Mouse (Mus musculus): ENCODE data around the gene Zbtb42.

Zbtb42 gene

DNA sequence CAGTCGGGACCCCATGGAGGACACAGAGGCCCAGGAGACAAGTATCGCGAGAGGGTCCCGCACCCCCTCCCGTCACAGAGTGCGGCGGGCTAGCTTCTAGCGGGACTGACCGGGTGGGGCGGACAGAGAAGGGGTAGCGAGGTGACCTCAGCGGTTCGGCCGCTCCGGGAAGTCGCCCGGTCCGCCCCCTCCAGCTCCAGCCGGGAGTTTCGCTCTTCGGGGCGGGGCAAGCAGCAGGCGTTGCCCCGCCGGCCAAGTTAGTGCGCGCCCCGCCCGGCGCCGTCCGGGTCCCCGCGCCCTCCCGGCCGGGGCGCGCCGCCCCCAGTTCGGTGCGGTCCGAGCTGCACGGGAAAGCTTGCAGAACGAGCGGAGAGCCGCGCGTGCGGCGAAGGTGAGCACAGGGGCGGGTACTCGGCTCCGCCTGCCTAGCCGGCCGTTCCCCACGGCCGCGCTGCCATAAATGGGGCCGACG, at the start of gene Zbtb42:
Gene Zbtb42 (plus strand): TSS at position 274 of the 472 bp plus-strand sequence.
- in situ Hi-C loops (cut with MboI): no loop called here

DNA sequence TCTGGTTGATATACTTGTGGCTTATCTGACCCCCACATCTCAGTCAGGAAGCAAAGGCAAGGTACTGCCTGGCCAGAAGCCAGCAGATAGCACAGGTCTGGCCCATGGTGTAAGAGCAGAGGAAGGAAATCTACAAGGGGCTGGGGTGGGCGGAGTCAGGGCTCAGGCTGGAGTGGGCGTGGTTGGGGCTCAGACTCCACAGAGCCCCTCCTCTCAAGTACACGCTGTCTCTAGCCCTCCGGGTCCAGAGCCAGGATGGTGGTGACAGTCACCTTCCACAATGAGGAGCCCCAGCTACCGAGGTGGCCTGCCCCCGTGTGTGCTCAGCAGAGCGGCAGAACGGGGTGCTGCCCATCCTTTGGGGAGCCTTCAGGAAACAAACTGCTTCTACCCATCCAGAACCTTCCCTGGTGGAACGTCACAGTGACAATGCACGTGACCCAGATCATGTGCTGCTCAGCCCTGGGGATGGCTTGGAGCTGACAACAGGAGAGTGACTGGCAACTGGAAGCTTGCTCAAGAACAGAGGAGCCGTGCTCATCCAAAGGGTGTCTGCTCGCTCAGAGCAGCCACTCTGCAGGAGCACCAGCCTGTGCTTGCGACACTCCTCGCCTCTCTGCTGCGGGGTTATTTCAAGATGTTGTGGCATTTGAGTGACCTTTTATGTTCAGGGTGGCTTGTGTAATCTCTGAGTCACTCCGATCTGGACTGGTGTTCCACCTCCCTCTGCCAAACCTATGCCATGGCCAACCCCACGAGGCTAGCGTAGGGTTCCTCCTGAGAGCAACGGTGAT, 49.5 kb upstream of the Zbtb42 start:
- in situ Hi-C loops (cut with MboI): no loop called here

DNA sequence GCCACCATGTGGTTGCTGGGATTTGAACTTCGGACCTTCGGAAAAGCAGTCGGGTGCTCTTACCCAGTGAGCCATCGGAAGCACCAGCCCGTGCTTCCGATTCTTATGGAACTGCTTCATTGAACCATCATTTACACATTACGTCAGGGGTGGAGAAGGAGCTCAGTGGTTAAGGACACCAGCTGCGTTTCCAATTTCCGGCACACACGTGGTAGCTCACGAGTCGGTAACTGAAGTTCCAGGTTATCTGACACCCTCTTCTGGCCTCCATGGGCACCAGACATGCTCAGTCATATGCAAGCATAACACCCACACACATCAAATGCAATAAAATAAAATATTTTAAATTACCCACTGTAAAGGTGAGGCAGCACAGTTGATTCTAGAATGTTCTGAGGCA, 48.6 kb upstream of the Zbtb42 start:
- in situ Hi-C loops (cut with MboI): no loop called here

DNA sequence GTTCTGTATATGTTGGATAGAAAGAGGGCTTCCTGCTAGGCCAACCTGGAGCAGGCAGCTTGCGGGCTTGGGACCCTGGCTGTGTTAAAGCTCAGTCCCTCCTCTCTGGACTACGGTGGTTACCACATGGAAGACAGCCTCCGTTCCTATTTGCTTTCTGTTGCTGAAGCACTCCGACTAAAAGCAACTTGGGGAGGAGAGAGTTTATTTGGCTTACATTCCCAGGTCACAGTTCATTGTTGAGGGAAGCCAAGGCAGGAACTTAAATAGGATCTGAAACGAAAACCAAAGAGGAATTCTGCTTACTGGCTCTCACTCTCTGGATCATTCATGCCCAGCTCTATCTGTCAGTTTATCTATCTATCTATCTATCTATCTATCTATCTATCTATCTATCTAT, 47.8 kb upstream of the Zbtb42 start:
- in situ Hi-C loops (cut with MboI): no loop called here

DNA sequence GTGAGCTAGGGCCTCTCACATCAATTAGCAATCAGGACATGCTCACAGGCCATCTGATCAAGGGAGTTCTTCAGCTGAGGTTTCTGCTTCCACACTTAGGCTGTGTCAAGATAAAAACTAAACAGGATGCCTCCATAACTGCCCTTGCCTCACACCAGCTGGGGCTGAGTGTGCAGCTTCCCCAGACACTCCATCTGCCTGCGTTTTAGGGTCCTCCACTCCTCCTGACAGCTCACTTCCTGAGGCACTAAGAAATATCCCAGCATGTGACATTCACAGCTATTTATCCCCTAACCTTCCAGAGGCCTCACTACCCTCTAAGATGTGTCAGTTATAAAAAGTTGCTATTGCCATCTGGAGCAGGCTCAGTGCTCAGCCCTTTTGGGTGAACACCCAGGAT, 47.2 kb upstream of the Zbtb42 start:
- in situ Hi-C loops (cut with MboI): no loop called here

DNA sequence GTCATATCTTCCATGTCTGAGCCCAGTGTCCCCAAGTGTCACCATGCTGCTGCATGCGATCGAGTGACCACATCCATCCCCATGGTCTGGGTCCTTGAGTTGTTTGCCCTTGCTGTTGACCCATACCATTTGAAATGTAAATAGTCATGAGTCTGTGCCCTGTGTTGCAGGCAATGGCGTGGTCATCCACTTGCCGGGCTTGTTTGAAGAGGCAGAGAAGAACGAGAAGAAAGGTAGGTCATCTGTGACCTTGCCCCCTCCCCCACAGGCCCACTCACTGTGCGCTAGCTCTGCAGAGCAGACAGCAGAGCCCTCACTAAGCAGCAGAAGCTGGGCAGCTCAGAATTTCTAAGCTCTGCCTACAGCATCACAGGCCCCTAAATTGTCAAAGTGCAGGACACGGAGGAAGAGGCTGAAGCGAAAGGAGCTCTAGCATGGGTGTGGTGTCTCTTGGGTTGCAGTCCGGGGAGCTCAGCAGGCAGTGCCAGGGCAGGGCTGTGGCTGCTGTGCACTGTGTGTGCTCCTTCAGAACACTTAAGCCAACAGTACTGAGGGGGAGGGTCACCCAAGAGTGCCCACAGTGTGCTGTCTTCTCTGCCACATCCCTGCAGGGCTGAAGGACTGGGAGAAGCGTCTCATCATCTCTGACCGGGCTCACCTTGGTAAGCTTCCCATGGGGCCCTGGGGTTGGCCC, 46.4 kb upstream of the Zbtb42 start:
- in situ Hi-C loops (cut with MboI): no loop called here

DNA sequence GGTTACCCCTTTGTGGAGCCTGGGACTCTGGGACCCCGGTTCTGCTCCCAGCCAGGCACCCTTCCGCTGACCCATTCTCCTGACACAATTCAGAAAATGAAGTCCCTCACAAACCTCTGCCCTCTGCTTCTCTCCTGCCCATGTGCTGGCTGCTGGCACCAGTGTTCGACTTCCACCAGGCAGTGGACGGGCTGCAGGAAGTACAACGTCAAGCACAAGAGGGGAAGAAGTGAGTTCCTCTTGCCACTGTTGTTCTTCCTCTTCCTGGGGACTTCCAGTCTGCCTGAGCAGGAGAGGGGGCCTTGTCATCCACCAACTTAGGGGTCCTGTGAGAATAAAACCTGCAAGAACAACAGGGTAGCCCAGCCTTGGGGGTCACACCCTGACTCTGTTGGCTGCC, 45.7 kb upstream of the Zbtb42 start:
- in situ Hi-C loops (cut with MboI): no loop called here

DNA sequence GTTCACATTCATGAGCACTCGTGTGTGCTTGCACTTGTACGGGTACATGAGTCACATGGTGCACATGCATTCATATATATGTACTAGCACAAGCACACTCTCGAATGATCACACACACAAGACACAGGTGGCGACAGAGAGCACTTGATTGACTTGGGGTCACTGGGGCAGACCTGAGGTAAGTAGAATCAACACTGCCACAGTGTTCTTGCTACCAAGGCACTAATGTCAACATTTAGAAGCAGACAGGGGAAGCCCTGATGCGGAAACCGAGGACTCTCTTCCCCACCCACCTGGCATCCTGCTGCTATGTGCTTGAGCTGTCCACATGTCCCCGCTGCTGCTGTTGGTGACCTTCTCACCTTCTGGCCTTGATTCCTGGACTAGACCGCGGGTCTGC, 44.9 kb upstream of the Zbtb42 start:
- in situ Hi-C loops (cut with MboI): no loop called here

DNA sequence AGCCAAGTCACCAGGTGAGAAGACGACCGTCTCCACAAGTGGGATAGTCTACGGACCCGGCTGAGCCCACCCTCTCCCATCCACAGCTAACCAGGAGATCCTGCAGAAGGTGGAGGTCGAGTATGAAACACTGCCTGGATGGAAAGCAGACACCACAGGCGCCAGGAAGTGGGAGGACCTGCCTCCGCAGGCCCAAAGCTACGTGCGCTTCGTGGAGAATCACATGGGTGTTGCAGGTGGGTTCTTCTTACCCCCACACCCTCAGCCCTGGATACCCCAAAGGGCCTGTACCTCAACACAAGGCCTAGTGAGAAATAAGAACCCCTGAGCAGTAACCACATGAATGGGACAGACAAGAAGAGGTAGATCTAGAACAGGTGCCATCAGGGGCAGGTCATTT, 39.1 kb upstream of the Zbtb42 start:
- in situ Hi-C loops (cut with MboI): no loop called here

DNA sequence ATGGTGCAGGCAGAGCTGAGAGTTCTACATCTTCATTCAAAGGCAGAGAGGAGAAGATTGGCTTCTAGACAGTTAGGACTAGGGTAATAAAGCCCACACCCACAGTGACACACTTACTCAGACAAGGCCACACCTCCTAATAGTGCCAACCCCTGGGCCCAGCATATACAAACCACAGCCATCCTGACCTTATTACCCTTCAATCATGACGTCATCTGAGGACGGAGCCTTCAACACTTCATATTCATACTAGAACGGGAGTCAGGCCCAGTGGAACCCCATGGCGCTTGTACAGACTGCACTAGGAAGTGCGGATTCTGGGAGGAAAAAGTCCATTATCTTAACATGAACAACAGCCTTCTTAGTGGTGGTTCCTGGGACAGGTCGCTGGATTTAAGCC, 35.5 kb upstream of the Zbtb42 start:
- in situ Hi-C loops (cut with MboI): no loop called here

DNA sequence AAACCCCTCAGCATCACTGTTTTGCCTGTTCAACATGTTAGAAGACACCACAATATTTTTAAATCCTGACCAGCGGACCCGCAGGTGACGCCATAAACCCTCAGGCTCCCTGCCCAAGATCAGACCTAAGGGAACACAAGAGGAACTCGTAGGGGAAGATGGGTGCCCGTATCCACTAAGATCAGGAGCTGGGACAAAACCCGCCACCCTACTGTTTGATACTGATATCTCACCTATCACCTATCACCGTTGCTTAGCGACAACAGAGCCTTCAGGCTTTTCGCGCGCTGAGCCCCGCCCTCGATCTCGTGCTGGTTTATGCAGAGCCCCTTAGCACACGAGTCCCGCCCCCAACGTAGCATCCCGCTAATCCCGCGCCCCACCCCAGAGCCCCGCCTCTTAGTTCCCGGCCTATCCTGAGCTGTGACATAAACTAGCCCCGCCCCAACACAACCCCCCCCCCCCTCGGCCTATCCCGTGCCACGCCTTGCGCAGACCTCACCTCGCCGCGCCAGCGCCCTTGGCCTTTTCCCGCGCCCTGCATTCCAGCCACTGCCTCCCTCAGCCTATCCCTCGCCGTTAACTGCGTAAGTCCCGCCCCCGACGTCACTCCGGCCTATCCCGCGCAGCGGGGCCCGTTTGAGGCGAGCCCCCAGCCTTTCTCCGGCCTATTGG, 34.3 kb upstream of the Zbtb42 start, which contains the start of gene Siva1:
Gene Siva1 (plus strand): TSS at position 500 of the 675 bp plus-strand sequence.
- in situ Hi-C loops (cut with MboI): no loop called here

DNA sequence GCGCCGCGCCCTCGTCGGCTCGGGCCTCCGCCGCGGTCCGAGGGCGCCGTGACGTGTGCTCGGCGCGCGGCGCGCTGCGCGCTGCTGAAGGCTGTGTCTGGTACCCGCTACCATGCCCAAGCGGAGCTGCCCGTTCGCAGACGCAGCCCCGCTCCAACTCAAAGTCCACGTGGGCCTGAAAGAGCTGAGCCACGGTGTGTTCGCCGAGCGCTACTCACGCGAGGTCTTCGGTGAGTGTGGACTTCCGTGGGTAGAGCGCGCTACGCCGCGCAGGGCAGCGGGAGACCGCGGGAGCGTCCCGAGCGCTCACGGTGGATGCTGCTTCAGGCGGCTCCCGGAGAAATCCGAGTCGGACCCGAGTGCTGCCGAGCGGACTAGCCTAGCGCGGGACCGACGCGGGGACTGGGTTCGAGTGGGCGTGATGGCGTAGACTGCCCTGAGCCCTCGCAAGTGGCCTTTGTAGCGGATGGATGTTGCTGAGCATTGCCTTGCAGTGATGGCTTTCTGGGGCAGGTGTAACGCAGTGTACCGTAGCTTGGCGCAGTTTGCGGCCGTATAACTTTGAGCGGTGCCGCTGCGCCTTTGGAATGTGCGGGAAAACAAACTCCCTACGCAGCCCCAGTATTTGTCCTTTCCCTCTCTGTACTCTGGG, 33.6 kb upstream of the Zbtb42 start:
- in situ Hi-C loops (cut with MboI): no loop called here

DNA sequence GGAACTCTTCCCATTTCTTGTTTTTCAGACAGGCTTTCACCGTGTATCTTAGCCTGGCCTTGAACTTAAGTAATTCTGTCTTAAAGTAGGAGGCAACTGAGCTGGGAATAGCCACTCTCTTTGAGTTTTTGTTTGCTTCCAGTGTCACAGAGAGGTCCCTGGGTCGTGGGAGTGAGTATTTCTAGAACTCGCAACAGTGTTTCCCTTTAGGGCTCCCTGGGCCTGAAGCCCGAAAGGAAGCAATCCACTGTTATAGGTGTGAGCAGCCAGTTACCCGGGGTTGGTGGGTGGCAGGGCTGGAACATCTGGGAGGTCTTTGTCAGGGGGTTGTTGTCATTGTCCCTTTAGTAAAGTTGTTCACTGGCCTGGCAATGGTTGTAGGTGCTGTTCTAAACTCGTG, 32.5 kb upstream of the Zbtb42 start:
- in situ Hi-C loops (cut with MboI): no loop called here

DNA sequence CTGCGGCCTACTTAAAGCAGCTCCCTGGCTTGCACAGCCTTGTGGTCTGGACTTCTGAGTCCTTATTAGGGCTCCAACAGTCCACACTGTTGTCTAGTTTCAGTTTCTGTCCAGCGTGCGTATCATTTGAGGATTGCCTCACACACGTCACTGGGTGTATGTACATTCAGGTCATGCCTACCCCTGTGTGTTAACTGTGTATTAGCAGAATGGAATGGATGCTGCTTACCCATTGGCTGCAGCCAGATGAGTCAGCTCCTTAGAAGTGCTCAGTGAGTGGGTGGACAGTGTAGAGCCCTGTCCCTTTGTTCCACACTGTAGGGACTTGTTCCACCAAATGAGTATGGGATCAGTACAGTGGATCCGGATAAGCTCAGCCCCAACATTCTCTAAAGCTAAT, 30.5 kb upstream of the Zbtb42 start:
- in situ Hi-C loops (cut with MboI): no loop called here

DNA sequence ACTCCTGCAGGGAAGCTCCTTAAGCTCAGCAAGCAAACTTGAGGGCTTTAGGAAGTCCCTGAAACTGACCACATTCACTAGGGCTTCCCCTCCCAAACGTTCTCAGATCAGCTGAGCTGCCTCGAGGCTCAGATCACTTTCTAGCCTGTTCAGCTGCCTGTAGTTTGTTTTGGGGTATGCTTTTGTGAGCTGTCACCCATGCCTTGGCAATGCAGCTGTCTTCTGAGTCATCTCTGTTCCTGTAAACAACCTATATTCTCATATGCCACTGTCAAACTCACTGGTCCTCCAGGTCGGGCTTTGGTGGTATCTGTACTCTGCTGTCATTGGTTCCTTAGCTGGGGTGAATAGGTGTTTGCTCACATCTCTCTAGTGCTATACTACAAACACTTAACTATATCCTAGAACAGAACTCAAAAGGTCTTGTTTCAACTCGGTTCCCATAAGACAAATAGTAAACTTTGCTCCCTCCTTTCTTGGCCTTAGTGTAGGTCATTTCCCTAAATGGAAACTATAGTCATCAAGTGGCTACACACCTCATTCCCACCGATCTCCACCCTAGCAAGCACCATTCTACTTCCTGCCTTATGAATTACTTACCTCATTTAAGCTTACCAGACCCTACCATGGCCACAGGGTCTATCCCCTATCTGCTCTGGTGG, 26.7 kb upstream of the Zbtb42 start:
- in situ Hi-C loops (cut with MboI): loop anchor here (5.0 kb wide), 1 partner anchor 55 kb away; no protein-coding TSS in a partner anchor

DNA sequence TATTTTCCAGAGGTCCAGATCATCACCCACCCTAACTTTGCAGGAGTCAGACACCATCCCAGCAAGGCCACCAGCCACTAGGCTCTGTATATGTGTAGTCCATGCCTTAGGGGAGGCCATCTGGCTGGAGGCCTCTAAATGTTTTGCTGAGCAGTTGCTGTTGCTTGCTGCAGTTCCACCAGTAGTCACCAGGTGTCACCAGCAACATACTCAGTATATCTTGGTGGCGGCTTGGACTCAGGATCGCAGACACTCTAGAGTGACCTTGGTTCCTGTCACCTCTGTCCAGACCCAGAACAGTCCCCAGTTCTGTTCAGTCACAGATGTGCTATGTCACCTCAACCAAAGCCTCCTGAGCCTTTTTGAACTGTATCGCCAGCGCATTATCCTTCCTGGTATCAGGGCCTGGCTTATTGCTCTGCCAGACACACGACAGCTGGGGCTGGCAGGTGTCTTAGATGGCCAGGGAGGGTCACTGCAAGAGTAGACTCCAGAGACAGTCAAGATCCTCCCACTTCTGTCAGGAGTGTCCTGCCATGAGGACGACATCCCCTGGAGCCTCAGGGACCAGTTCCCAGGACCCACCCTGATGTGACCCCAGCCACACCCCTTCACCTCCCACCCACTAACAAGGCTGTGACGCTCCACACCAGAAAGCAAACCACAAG, 25.3 kb upstream of the Zbtb42 start:
- in situ Hi-C loops (cut with MboI): loop anchor here (5.0 kb wide), 1 partner anchor 54 kb away; no protein-coding TSS in a partner anchor

DNA sequence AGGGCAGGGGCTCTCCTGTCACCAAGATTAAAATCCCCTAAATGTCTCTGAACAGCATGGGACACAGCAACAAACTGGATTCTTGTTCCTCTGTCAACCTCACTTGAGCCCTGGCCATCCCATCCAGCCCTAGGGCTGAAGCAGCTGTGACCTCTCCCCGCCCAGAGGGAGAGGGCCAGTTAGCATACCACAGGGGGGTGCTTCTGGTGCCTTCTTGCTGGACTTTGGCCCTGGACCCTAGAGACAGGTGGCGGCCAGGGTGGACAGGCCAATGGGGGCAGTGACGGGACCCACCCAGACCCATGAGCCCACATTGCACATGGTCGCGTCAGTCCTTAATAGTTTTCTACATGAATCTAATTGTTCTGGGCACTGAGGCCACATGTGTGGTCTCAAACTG, 24.6 kb upstream of the Zbtb42 start:
- in situ Hi-C loops (cut with MboI): loop anchor here (5.0 kb wide), 1 partner anchor 53 kb away; no protein-coding TSS in a partner anchor

DNA sequence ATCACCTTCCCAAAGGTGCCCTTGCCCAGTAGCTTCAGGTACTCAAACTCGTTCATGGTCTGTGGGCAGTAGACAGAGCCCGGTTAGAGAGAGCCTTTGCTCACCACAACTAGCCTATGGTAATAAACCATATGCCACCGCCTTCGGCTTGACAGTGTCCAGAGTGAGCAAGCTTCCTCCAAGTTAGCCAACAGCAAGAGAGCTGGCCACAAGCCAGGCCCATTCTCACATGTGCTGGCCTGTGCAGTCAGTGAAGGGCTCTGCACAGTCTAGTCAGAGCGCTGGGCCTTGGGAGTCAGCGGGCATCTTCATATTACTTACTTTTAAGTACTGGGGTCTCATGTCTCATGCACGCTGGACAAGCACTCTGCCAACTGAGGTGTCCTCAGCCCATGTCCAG, 20.0 kb upstream of the Zbtb42 start:
- in situ Hi-C loops (cut with MboI): no loop called here

DNA sequence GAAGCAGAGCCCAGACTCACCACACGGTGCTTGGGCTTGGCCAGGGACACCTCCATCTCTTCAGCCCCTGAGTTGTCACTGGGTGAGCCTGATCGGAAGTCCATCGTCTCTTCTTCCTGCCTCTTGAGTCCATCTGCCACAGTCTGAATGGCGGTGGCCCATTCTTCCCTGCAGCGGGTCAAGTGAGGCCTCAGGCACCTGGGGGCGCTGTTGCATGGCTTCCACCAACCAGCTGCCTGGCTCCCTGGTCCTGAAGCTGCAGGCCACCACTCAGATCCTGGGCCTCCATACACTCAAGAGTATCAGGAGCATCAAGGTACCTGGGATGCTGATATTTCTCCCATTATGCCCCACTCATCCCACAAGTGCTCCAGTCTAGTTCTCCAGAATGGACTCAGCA, 19.5 kb upstream of the Zbtb42 start:
- in situ Hi-C loops (cut with MboI): no loop called here

DNA sequence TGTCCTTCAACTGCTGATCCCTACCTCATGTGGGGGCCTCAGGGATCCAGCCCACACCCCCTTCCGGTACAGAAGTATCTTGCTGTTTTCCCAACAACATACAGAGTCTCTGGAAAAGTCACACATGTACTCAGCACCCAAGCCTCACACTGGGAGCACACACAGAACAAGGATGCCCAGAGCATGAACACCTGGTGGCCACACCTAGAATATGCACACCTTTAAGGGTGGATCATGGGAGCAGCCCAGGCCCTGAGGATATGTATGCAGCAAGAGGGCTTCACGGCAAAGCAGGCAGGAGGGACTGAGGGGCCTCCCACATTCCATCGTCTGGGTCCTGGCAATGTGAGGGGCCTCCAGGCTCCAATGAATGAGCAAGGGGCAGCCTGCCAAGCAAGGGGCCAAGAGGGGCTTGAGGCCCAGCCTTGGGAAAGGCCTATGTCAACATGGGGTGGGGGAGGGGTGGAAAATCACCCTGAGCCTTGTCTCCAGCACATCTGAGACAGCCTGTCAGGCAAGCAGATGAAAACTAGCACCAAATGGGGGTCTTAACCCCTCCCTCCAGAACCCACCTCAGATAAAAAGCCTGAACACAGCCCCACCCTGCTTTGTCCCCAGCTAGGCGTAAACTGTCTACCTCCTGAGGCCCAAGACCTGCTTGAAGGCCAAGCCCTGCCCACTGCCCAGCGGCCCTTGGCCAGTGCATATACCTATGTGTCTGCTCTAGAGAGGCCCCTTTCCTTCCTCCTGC, 17.9 kb upstream of the Zbtb42 start:
- in situ Hi-C loops (cut with MboI): no loop called here
